Mouse (Mus musculus): ENCODE results near the gene Has3.

- TF ChIP-seq POLR2A (IDR thresholded peaks at IDR 0.05; ENCODE audit: low read depth, low read length): no peak
- peak; percentile 64 for TF ChIP-seq CTCF (conservative IDR thresholded peaks at IDR 0.05; ENCODE audit: insufficient read depth, insufficient read length, low read depth, low read length)
These were observed 57.2 kb downstream of the Has3 start for GRCm38 (mm10) chr8:106927247-106927646.
